Mouse (Mus musculus) heart, postnatal 4 days (tissue): ENCODE data around the gene Myl12a. TPM values are rescaled to one million over a fixed set of nuclear protein-coding genes. Genes with fewer than 3 reads are reported as not detected.
"Not testable (repeated sequence)": the region's sequence is repeated elsewhere in the genome, so short reads cannot be mapped to it uniquely, and the experiment has no call there.

ENCODE experiments used
- DNase-seq: peaks from one replicate; pipeline ENCODE4 v3.0.0; 2021
- total RNA-seq, 2 experiments: library from RNA; stranded (reverse); gene quantifications; 2 replicates each; pipeline ENCODE4 v1.2.3; 2021

Gene Myl12a
- total RNA-seq, 2 experiments from 2014 or later = 733 to 785 TPM

GRCm38 (mm10) chr17:70989430-70989829 lies 13.2 kb downstream of the Myl12a start:
- DNase-seq = no peak

DNA sequence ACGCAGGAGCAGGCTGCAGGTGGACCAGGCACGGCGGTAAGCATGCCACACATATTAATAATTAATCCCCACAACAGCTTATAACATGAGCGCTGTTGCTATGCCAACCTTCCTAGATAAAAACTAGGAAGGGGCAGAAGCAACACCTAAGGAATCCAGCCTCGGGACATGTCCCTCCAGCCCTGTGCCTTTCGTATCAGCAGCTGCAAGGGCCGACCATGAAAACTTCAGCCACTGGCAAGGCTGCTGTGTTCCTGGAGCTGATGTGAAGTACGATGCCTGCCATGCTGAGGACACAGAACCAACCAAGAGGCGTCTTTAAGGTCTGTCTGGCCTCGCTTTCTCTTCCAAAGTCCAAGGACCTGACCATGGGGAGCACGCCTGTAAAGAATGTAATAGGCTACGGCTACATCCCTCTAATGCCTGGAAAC lies 14.3 kb downstream of the Myl12a start:
- DNase-seq = no peak

DNA sequence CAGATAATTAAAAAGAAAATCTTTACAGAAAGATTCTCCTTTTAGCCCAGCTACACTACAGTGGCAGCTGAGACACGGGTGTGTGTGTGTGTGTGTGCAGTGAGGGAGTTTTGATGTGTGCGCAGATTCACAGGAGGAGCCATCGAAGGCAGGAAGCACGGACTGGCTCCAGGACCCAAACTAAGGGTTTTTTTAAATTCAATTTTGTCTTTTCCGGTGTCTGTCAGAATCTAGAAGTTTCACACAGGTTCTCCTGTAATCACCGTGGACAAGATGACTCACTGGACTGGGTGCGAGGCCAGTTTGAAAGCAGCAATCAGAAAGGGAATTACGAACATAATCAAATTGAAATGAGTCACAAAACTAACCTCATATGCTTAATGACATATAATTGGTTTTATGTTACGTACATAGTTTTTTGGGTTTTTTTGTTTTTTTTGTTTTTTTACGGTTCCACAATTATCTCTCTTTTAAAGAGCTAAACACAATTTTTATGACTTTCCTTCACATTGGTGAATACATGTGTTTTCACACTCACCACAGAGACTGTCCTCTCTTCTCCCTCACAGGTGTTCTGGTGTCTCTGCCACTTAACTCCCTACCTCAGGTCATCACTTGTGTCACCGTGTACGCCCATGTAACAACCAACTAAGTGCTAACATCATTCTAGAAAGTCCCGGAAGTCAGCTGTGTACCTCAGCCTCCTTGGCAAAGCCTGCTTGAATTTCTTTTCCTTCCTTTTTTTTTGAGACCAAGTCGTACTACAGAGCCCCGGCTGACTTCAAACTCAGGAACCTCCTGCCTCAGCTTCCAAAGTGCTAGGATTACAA lies 15.6 kb downstream of the Myl12a start:
- DNase-seq = no peak

DNA sequence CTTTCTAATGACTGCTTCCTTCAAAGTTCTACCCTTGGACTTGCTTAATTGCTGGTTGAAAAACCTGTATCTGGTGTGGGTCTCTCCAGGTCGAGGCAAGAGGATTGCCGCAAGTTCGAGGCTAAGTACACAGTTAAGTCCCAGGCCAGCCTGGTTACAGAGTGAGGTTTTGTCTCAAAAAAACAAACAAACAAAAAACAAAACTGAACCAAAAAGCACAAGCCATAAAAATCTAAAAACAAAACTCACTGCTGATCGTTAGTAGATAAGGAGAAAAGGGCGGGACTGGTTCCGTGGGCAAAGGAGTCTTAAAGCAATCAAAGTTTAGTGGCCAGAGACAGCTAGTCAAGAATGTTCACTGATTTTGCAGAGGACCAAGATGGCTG lies 16.3 kb downstream of the Myl12a start:
- DNase-seq = no peak

GRCm38 (mm10) chr17:70985501-70986354 lies 16.9 kb downstream of the Myl12a start:
- no peak for DNase-seq

DNA sequence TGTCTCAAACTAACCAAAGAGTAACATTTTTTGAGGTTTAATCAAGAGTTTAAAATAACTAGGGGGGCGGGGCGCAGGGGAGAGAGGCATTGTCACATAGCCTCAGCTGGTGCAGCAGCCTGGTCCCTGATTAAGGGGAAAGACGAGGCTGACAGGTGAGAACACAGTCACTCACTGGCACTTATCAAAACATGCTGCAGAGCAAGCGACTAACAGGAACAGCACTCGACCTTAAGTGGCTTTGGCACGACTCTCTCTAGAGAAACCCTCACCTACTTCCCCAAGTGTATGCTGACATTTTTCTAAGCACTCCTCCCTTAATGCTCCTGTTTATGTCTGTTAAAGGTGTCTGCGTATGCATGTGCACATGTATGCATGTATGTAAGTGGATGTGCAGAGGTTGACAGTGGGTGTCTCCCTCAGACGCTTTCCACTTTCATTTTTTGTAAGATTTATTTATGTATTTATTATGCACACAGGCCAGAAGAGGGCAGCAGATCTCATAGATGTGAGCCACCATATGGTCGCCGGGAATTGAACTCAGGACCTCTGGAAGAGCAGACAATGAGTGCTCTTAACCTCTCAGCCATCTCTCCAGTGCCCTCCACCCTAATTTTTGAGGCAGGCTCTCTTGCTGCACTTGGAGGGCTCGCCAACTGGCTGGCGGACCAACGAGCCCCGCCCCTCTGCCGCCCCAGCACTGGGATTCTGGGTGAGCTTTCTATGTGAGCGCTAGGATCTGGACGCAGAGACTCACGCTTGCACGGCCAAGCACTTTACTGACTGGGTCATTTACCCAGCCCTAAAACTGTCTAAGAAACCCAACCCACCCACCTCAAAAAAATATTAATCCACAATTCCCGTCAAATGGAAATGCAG lies 23.1 kb downstream of the Myl12a start:
- peak; percentile 56 for DNase-seq

DNA sequence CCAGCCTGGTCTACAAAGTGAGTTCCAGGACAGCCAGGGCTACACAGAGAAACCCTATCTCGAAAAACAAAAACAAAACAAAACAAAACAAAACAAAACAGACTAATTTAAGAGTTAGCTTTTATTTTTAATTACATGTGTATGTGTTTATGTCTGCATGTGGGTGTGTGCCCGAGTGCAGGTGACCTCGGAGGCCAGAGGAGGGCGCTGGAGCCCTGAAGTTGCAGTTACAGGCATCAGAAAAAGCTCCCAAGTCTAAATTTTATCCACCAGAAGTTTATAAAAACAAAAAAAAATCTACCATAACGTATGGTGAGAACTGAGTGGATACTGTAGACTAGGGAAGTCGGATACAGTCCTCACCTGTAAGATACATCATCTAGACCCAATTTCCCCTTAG lies 24.9 kb downstream of the Myl12a start:
- DNase-seq = no peak

DNA sequence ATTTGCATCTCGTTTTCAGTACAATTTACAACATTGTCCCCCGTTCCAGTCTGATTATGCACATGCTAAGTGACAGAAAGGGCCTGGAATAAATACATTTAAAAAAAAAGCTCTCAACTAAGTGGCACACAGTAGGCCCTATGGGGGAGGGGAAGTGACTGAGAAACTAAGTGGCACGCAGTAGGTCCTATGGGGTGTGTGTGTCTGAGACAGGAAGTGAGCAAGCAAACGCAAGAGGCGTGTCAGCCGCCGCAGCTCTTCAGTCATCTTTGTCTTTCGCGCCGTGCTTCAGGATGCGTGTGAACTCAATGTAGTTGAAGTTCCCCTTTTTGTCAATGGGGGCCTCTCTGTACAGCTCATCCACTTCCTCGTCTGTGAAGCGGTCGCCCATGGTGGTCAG lies 28.6 kb downstream of the Myl12a start:
- not testable (repeated sequence) for DNase-seq

GRCm38 (mm10) chr17:70973398-70973797 lies 29.3 kb downstream of the Myl12a start:
- DNase-seq = no peak

GRCm38 (mm10) chr17:70971206-70971605 lies 31.5 kb downstream of the Myl12a start:
- no peak for DNase-seq

DNA sequence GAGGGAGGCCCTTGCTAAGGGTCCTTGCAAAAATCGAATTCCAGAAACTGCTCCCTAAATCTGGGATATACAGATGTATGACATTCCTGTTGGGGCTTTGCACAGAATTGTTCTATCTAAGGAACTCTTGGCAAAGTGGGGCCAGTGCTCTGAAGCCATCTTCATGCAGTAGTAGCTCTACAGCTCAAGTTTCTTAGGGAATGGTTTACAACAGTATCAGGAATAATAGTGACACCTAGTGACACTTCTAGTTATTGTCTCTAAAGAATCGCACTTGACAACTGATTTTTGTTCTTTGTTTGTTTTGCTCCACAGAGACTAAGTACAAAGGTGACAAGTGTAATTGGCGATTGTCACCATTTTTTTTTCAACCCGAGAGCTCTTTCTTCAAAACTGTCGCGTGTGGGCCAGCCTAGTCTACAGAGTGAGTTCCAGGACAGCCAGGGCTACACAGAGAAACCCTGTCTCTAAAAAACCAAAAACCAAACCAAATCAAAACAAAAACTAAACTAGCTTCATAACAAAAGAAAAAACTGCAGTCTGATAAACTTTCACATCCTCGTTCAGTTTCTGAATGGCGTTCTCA lies 34.0 kb downstream of the Myl12a start:
- no peak for DNase-seq

DNA sequence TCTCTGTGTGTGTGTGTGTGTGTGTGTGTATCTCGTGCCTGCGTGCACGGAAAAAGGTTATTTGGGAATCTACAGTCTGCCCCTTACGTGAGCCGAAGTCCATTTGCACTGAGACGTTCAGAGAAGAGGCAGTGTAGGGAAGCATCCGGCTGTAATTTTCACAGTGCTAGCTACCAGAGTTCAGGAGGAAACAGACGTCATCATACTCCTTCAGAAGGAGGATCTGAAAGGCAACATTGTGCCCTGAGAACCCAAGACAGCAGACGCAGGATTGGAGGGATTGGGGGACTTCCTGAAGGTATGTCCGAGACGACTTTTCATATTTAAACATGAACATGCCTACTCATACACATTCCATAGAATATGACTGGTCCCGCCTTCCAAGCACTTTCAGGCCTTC lies 35.0 kb downstream of the Myl12a start:
- DNase-seq = no peak

DNA sequence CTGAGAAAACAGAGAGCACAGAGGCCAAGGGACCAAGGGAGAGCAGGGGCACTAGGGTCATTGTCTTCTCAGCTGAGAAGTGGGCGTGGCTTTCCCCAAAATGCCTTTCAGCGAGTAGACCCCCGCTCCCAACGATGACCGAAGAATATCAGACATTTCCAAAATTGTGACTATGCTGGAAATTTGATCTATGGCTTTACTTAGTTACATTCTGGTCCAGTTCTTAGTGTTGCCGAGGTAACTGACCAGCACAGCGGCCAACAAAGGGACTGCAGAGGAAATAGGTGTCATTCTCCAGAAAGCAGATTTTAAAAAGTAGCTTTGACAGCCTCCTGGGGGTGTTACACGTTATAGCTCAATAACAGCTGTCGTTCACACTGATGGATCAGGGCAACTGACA lies 35.5 kb downstream of the Myl12a start:
- no peak for DNase-seq

DNA sequence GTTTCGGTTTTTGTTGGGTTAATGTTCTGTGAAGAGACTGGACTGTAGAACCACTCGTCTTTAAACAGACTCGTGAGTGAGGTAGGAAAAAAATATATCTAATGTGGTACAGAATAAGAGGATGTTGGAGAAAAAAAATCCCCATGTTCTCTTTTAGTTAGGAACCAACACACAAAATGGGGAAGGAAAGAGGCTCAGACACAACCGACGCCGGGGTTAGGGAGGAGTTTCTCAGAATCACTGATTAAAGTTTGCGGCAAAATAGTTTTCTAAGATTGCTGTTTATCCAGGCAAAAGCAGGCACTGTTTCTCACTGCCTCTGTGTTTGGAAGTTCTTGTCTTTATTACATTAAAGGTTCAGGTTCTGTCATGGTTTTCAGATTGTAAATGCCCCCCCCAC lies 36.6 kb downstream of the Myl12a start:
- no peak for DNase-seq

DNA sequence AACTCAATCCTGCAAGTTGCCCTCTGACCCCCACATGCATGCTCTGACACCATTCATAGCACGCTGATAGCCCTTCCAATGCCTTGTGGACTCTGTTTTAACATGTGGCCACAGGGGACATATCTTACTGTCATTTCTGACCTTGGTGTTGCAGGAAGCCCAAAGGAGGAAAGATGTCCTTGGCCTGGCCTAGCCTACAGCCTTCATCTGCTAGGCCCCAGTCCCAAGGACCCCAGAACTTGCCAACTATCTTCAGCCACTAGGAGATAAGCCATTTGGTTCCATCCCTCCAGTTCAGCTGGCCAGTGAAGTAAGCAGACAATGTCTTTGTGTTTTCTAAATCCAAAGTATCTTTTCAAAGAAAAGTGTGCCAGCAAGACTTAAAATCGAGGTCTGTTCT lies 37.4 kb downstream of the Myl12a start:
- DNase-seq = no peak

- peak; percentile 95 for DNase-seq
Measured at GRCm38 (mm10) chr17:70963546-70963945, 39.1 kb downstream of the Myl12a start.

DNA sequence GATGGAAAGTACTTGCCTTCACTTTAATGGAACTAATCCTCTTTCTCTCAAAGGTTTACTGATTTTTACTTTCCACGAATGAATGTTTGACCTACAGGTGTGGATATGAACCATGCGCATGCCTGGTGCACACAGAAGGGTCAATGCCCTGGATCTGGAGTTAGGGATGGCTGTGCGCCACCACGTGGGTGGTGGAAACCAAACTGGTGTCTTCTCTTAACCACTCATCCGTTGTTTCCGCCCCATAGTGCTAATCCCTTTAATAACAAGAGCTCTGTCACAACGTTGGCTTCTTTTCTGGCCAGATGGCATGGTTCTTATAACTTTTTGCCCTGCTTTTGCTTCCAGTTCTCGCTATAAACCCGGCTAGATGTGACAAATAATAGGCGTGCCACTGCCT lies 51.4 kb downstream of the Myl12a start:
- DNase-seq = no peak

- DNase-seq = no peak
Measured at GRCm38 (mm10) chr17:70949171-70949570, 53.5 kb downstream of the Myl12a start.

DNA sequence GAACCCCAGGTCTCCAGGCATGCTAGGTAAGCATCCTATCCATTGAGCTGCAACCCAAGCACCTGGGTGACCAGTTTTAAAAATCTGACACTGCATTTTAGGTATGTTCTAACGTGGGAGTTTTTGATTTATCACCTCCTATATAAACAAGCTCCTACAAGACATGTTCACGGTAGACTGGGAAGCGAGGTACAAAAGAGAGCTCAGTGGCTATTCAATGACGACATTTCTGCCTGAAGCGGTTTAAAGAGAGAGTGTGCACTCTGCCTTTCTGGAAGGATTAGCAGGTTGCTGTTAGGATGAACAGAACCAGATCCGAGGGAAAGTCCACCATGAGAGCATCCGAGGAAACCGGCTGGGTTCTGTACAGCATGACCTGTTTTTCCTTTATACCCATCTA lies 54.0 kb downstream of the Myl12a start:
- no peak for DNase-seq

DNA sequence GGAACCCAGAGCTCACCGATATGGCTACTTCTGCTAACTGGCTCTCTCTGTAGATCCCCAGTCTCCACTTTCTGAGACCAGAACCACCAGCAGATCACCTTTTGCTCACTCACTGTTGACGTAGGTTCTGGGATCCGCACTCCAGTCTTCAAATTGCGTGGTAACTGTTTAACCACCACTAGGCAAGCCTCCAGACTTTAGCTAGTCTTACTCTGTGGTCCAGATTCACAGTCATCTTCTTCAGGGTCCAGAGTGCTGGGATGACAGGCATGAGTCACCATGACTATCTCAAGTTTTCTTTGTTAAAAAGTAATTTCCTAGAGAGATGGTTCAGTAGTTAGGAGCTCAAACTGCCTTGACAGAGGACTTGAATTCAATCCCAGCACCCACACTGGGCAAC lies 58.9 kb downstream of the Myl12a start:
- DNase-seq = no peak
